Mouse (Mus musculus) urinary bladder, postnatal 0 days (tissue): ENCODE measurements around the gene Ercc6. TPM values are rescaled to one million over a fixed set of nuclear protein-coding genes. Genes with fewer than 3 reads are reported as not detected.

Experiments used
- polyA plus RNA-seq: library from polyadenylated mRNA; unstranded; fragments of >200 nt; fragmentation: Nextera tagmentation; extraction: Ambion mirVana; gene quantifications from 2 replicates; pipeline ENCODE4 v1.2.1, GENCODE M21; 2015

The Ercc6 gene
- polyA plus RNA-seq, result 6.3 and 8.3 TPM in 2 replicates

DNA sequence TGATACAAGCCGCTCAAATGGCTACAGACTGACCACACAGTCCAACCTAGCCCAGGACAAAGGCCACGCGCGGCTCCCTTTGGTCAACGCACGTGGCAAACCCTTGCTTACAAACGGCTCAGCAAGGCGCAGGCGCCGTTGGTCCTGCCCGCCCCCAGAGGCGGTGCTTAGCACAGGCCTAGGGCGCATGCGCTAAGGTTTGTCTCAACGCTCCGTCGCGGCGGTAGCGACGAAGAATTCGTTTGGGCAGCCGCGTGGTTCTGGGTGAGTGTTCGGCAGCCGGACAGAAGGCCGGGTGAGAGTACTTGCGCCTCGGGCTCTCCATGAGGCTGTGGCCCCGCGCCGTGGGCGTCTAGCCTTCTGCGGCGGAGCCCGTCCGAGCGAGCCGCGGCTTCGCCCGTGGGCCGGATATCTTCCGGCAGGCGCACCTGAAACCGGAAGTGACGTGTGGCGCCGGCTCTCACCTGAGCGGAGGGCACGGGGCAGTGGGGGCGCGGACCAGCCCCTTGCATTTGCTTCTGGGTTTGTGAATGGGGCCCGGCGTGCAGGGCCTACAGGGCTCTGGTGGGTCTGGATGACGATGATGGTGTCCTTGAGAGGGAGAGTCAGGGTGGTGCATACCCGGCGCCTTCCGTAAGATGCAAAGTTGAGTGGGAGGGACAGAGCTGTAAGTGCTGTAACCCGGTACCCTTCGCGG is at the start of gene Ercc6:
TSS of gene Ercc6 (plus strand) at position 186 of the 697 bp plus-strand sequence.

DNA sequence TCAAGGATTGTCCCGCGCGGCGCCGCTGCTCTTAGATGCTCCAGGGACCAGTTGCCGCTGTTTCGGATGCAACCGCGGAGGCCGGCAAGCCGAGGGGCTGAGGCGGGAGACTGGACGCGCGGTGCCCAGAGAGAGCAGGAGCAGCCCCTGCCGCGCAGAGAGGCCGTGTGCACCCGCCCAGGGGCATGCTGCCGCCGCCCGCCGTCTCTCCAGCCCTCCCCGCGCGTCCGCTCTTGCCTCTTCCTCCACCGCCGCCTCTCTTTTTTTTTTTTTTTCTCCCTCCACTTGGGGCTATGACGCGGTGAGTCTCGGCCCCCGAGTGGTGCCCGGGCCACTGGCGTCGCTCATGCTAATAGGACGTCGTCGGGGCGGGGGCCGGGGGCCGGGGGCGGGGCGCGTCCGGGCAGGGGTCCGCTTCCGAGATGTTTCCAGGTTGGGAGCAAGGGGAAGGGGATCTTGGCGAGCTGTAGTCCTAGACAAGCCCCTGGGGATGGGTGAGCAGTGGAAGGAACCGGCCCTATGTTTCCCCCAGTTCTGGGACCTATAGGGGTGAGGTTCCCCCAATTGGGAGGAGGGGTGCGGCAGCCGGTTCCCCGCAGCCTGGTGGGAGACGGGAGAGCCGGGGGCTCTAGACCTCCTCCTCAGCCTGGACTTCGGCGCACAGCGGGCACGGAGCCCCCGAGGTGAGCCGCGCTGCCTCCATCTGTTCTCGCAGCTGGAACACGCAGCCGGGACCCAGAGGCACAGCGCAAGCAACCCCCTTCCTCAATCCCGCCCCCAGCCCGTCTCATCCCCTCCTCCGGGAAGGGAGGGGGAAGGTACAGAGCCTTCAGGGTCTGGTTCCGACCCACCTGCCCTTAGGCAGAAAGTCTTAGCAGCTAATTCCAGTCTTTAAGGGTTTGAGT is 48.5 kb upstream of the Ercc6 start, which contains the start of gene Slc18a3:
TSS of gene Slc18a3 (minus strand) at position 250 of the 905 bp plus-strand sequence.

DNA sequence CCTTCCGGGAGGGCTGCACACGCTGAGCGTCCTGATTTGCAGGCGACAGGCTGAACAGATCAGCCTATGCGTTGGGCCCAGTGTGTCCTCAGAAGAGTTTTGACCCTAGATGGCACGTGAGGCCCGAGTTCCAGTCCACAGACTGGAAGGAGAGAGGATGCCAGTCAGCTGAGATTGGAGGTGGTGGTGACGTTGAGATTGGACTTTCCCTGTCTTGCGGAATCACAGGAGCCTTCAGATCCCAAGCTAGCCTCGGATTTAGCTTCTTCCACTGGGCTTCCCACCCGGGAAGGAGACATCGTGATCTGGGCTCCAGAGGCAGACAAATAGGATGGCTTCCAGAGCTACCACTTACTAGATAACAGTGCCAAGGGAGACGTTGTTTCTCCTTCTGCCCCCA is 47.4 kb upstream of the Ercc6 start, which contains the start of gene Chat:
TSS of gene Chat (minus strand) at position 101 of the 400 bp plus-strand sequence.

DNA sequence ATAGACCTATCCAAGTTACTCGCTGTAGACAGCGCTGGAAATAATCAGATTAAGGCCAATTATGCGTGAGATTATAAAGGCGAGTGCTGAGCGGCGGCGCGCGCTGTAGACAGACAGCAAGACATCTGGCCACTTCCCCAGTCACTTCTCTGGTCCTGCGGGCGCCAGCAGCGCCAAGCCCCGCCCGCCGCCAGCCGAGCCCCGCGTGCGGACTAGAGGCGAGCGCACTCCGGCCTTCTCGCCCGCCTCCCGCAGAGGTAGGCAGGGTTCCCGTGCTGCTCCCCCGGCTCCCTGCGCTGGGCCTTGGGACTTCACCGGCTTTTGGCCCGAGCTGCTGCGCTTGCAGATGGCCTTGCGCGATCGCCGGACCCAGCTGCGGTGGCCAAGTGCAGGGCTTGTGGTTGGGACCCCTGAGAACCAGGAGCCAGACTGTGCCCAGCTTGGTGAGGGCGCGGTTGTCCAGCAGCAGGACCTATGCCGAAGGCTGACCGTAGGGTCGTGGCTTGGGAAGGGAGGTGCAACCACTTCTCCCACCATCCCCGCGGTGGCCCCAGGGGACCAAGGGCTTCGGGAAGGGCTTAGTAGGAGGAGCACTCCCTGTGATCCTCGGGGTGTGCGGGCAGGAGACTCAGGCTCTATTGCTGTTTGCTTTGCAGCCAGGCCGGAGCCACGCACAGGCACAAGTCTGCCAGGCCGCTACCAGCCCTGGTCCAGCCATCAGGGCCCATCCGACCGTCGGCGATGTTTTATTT is 86.1 kb downstream of the Ercc6 start, which contains the start of gene Prrxl1:
TSS of gene Prrxl1 (plus strand) at position 118 of the 752 bp plus-strand sequence.

Other genes with a start within 250 kb of the Ercc6 start
- gene Ogdhl, start 191.5 kb upstream of the Ercc6 start, polyA plus RNA-seq, result 0.73 and 0.76 TPM in 2 replicates
- gene 1700024G13Rik, start 125.1 kb upstream of the Ercc6 start, polyA plus RNA-seq, result not detected in 2 replicates
- 0.15 and 0.17 TPM in 2 replicates for gene Slc18a3, start 48.7 kb upstream of the Ercc6 start, polyA plus RNA-seq
- gene Chat, start 47.5 kb upstream of the Ercc6 start, polyA plus RNA-seq, result not detected in 2 replicates
- gene Prrxl1, start 85.9 kb downstream of the Ercc6 start, polyA plus RNA-seq, result 0.08 and 0.10 TPM in 2 replicates
- gene 3425401B19Rik, start 171.8 kb downstream of the Ercc6 start, polyA plus RNA-seq, result 0.02 TPM in 1 of 2 replicates, not detected in the other